ENCODE assay signal across 8 mouse cellular contexts in genomic region chr12:99671162-99671865, GRCm38 (mm10).
DNase-seq lines count a peak whose midpoint lies in the region; ATAC-seq and TF ChIP-seq lines count a peak whose summit lies in the region.

No protein-coding gene starts in this region.

- 65% methylated on average over 12 of the region's 12 CpGs for WGBS in embryonic facial prominence, embryonic 14.5 days
- WGBS in embryonic facial prominence, embryonic 10.5 days, result 85% methylated on average over 12 of the region's 12 CpGs
- 22% methylated on average over 12 of the region's 12 CpGs for WGBS in forebrain, postnatal 0 days
- 56% methylated on average over 12 of the region's 12 CpGs for WGBS in midbrain, embryonic 16.5 days

- H3K4me3 ChIP-seq in embryonic facial prominence, embryonic 14.5 days (ENCODE audit: low read depth, low read length), result no peak overlapping the region
- no peak overlapping the region for H3K4me3 ChIP-seq in embryonic facial prominence, embryonic 10.5 days
- no peak overlapping the region for H3K4me3 ChIP-seq in forebrain, postnatal 0 days (ENCODE audit: low read depth, low read length)
- no peak overlapping the region for H3K4me3 ChIP-seq in midbrain, embryonic 16.5 days (ENCODE audit: low read depth, low read length)

- no peaks in the 10 kb centered on the region for H3K9me3 ChIP-seq in embryonic facial prominence, embryonic 14.5 days (ENCODE audit: control insufficient read depth, low read length)
- H3K9me3 ChIP-seq in embryonic facial prominence, embryonic 10.5 days, result no peaks in the 10 kb centered on the region
- H3K9me3 ChIP-seq in forebrain, postnatal 0 days (ENCODE audit: low read length), result no peaks in the 10 kb centered on the region
- H3K9me3 ChIP-seq in midbrain, embryonic 16.5 days (replicated peaks; ENCODE audit: control insufficient read depth, low read length, poor library complexity, severe bottlenecking), result no peaks in the 10 kb centered on the region

- H3K36me3 ChIP-seq in embryonic facial prominence, embryonic 14.5 days (ENCODE audit: control insufficient read depth, insufficient read depth, low read length), result no peaks in the 10 kb centered on the region
- no peaks in the 10 kb centered on the region for H3K36me3 ChIP-seq in embryonic facial prominence, embryonic 10.5 days (replicated peaks)
- no peaks in the 10 kb centered on the region for H3K36me3 ChIP-seq in forebrain, postnatal 0 days (ENCODE audit: insufficient read depth)
- H3K36me3 ChIP-seq in midbrain, embryonic 16.5 days (ENCODE audit: control insufficient read depth, insufficient read depth, low read length), result no peaks in the 10 kb centered on the region

- H3K27me3 ChIP-seq in embryonic facial prominence, embryonic 14.5 days (replicated peaks; ENCODE audit: control insufficient read depth, insufficient read depth, low read length), result no peaks in the 10 kb centered on the region
- H3K27me3 ChIP-seq in embryonic facial prominence, embryonic 10.5 days (replicated peaks; ENCODE audit: low read depth, poor library complexity, severe bottlenecking), result no peaks in the 10 kb centered on the region
- H3K27me3 ChIP-seq in forebrain, postnatal 0 days (ENCODE audit: insufficient read depth, low read length), result no peaks in the 10 kb centered on the region
- no peaks in the 10 kb centered on the region for H3K27me3 ChIP-seq in midbrain, embryonic 16.5 days (ENCODE audit: control insufficient read depth, insufficient read depth, low read depth, low read length)

- ATAC-seq in embryonic facial prominence, embryonic 14.5 days (ENCODE audit: low read depth), result no peak
- ATAC-seq in forebrain, postnatal 0 days, result peak; percentile 49
- ATAC-seq in midbrain, embryonic 16.5 days, result peak; percentile 71

- peak; percentile 50 for DNase-seq in embryonic facial prominence, embryonic 14.5 days (ENCODE audit: low spot score)
- DNase-seq in embryonic facial prominence, embryonic 10.5 days (ENCODE audit: low spot score), result no peak
- DNase-seq in layer of hippocampus, adult 9-11 months, result peak; percentile 10
- no peak for DNase-seq in layer of hippocampus, adult 9-10 months (ENCODE audit: low spot score)
- DNase-seq in forebrain, postnatal 0 days, result peak; percentile 63
- DNase-seq in embryo, embryonic 11 days, result no peak
- DNase-seq in urinary bladder, postnatal 4 days (ENCODE audit: low spot score in 2 of 2), result no peak

- H3K4me1 ChIP-seq in embryonic facial prominence, embryonic 14.5 days (ENCODE audit: control insufficient read depth, insufficient read depth, low read length), result peaks cover 5% of the 10 kb centered on the region; the same call in 1 of the 2 replicates
- H3K4me1 ChIP-seq in embryonic facial prominence, embryonic 10.5 days, result peaks cover 11% of the 10 kb centered on the region
- H3K4me1 ChIP-seq in forebrain, postnatal 0 days (ENCODE audit: insufficient read depth), result peaks cover 22% of the 10 kb centered on the region
- H3K4me1 ChIP-seq in midbrain, embryonic 16.5 days (ENCODE audit: control insufficient read depth, insufficient read depth, low read length), result peaks cover 16% of the 10 kb centered on the region

- no peak overlapping the region for H3K9ac ChIP-seq in embryonic facial prominence, embryonic 14.5 days (ENCODE audit: low read depth, low read length)
- no peak overlapping the region; the same call in 1 of the 2 replicates for H3K9ac ChIP-seq in forebrain, postnatal 0 days
- no peak overlapping the region for H3K9ac ChIP-seq in midbrain, embryonic 16.5 days (ENCODE audit: low read depth, low read length)

- no peak overlapping the region; the same call in 1 of the 2 replicates for H3K27ac ChIP-seq in embryonic facial prominence, embryonic 14.5 days (replicated peaks; ENCODE audit: low read depth, low read length)
- H3K27ac ChIP-seq in embryonic facial prominence, embryonic 10.5 days (replicated peaks), result no peak overlapping the region
- H3K27ac ChIP-seq in forebrain, postnatal 0 days (ENCODE audit: low read depth, low read length), result peak overlapping the region; percentile 46
- 0 out of 2 replicates have a peak overlapping the region, but pooled peaks have one; percentile 28 for H3K27ac ChIP-seq in midbrain, embryonic 16.5 days (ENCODE audit: low read length)

- TF ChIP-seq CTCF in forebrain, postnatal 0 days (IDR thresholded peaks at IDR 0.05; ENCODE audit: low read depth), result no peak

- no peak overlapping the region for H3K4me2 ChIP-seq in embryonic facial prominence, embryonic 14.5 days (ENCODE audit: low read depth, low read length)
- H3K4me2 ChIP-seq in forebrain, postnatal 0 days (ENCODE audit: low read depth), result peak overlapping the region; percentile 38
- no peak overlapping the region for H3K4me2 ChIP-seq in midbrain, embryonic 16.5 days (ENCODE audit: low read length)

Comparison
In these comparisons a context has a peak if more than half of its experiments do, and no peak if none do; other contexts are left out.
1. DNase-seq: peak in embryonic facial prominence, embryonic 14.5 days (single experiment), layer of hippocampus, adult 9-11 months (single experiment) and forebrain, postnatal 0 days (single experiment); none in embryonic facial prominence, embryonic 10.5 days (single experiment), layer of hippocampus, adult 9-10 months (single experiment), embryo, embryonic 11 days (single experiment) and urinary bladder, postnatal 4 days (0 of 2).
2. H3K27ac ChIP-seq: peak in forebrain, postnatal 0 days (single experiment) and midbrain, embryonic 16.5 days (single experiment); none in embryonic facial prominence, embryonic 14.5 days (single experiment) and embryonic facial prominence, embryonic 10.5 days (single experiment).